Mouse (Mus musculus): Measurements from ENCODE around the gene Cacna1a.

DNA sequence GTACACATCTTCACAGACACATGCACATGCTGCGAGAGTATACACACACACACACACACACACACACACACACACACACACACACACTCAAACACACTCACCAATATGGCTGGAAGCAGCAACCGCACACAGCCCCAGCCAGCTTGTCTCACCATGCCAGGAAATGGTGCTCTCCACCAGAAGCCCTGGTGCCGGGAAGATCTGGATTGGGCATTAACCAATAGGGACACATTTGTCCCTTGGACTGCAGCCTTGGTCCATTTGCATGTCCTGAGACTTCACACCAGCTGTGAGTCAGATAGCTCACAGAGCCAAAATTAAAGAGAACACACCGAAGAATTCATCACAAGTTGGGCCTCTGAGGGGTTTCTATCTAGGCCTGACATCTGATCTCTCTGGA, 189.2 kb downstream of the Cacna1a start:
- TF ChIP-seq ZC3H11A (IDR thresholded peaks at IDR 0.05; ENCODE audit: borderline replicate concordance, low read depth, low read length) (no peak), MAFK (IDR thresholded peaks at IDR 0.05; ENCODE audit: insufficient read depth, low read depth, low read length) (no peak), CHD2 (IDR thresholded peaks at IDR 0.05; ENCODE audit: low read depth, low read length) (no peak), HCFC1 (IDR thresholded peaks at IDR 0.05; ENCODE audit: borderline replicate concordance, insufficient read depth, low read length) (no peak), ZNF384 (IDR thresholded peaks at IDR 0.05; ENCODE audit: low read depth, low read length) (no peak)

Data from ES-E14 (cell line).